Mouse (Mus musculus) midbrain, embryonic 16.5 days (tissue): Measurements from ENCODE around the gene Efna1. TPM values are rescaled to one million over a fixed set of nuclear protein-coding genes. Genes with fewer than 3 reads are reported as not detected.

Experiments
- ATAC-seq: fragments of 200-750 bp; cut with Nextera tagmentation; 2 replicates; pipeline ENCODE4 v1.8.0; 2017; ENCODE audit warnings: moderate TSS enrichment
- H3K27ac ChIP-seq: fragments of 300-500 bp; sonication (generic); 2 replicates; pipeline ENCODE4 v1.5.1; 2014; ENCODE audit warnings: mild to moderate bottlenecking, low read length, mixed read lengths
- H3K27me3 ChIP-seq: fragments of 300-500 bp; sonication (generic); 2 replicates; pipeline ENCODE4 v1.6.1; 2014; ENCODE audit warnings: low read depth, low read length, mixed read lengths; ENCODE audit not compliant: control insufficient read depth, insufficient read depth
- H3K36me3 ChIP-seq: fragments of 300-500 bp; sonication (generic); 2 replicates; pipeline ENCODE4 v1.6.1; 2014; ENCODE audit warnings: mild to moderate bottlenecking, low read length, moderate library complexity, mixed read lengths; ENCODE audit not compliant: control insufficient read depth, insufficient read depth
- H3K4me1 ChIP-seq: fragments of 300-500 bp; sonication (generic); 2 replicates; pipeline ENCODE4 v1.6.1; 2014; ENCODE audit warnings: mild to moderate bottlenecking, low read length, mixed read lengths; ENCODE audit not compliant: control insufficient read depth, insufficient read depth
- H3K4me2 ChIP-seq: fragments of 300-500 bp; sonication (generic); 2 replicates; pipeline ENCODE4 v1.6.1; 2014; ENCODE audit warnings: mild to moderate bottlenecking, low read length, mixed read lengths
- H3K4me3 ChIP-seq: fragments of 300-500 bp; sonication (generic); 2 replicates; pipeline ENCODE4 v1.5.1; 2014; ENCODE audit warnings: low read depth, mild to moderate bottlenecking, low read length, moderate library complexity, mixed read lengths
- H3K9ac ChIP-seq: fragments of 300-500 bp; sonication (generic); 2 replicates; pipeline ENCODE4 v1.6.1; 2014; ENCODE audit warnings: low read depth, low read length, mixed read lengths
- H3K9me3 ChIP-seq: fragments of 300-500 bp; sonication (generic); replicated peaks from 2 replicates; pipeline ENCODE4 v1.6.1; 2014; ENCODE audit warnings: mild to moderate bottlenecking, low read length, mixed read lengths; ENCODE audit not compliant: control insufficient read depth, poor library complexity, severe bottlenecking
- WGBS: fragments of 180-500 bp; shearing (Covaris S2); extraction: QIAGEN DNeasy Blood & Tissue Kit; methylation state at CpG from one replicate; pipeline ENCODE4 v1.1.7; 2014; 5-methylcytosine and 5-hydroxymethylcytosine counted together
- microRNA counts: library from miRNA; unstranded; fragments of <30 nt; microRNA quantifications from one replicate; lab custom pipeline; 2016
- microRNA-seq: library from miRNA; unstranded; fragments of <30 nt; microRNA quantifications from one replicate; pipeline ENCODE4, GENCODE M21; 2017
- polyA plus RNA-seq: library from polyadenylated mRNA; unstranded; fragments of >200 nt; fragmentation: Nextera tagmentation; extraction: Ambion mirVana; gene quantifications from 2 replicates; pipeline ENCODE4 v1.2.1, GENCODE M21; 2015

Gene Efna1
- polyA plus RNA-seq, 1 experiment from 2014 or later: 6.8 TPM

- under 1% methylated on average over 41 of the region's 41 CpGs for WGBS
- H3K36me3 ChIP-seq: no peaks in the 10 kb centered on the region
- peak overlapping the region; percentile 69 for H3K9ac ChIP-seq
- H3K4me1 ChIP-seq: peaks cover 47% of the 10 kb centered on the region
- ATAC-seq: peak; percentile 72
- H3K27me3 ChIP-seq: no peaks in the 10 kb centered on the region
- H3K4me2 ChIP-seq: peak overlapping the region; percentile 78
- peak overlapping the region; percentile 43 for H3K4me3 ChIP-seq
- H3K27ac ChIP-seq: peak overlapping the region; percentile 90
- no peaks in the 10 kb centered on the region for H3K9me3 ChIP-seq
Observed at GRCm38 (mm10) chr3:89227307-89228179, 53.4 kb downstream of the Efna1 start.

GRCm38 (mm10) chr3:89226900-89227299 is 54.0 kb downstream of the Efna1 start, which contains the start of gene Mtx1:
Gene Mtx1 (minus strand): TSS chr3:89227088.
- peaks cover 47% of the 10 kb centered on the region for H3K4me1 ChIP-seq

GRCm38 (mm10) chr3:89226361-89226760 is 54.6 kb downstream of the Efna1 start:
- H3K9me3 ChIP-seq: no peaks in the 10 kb centered on the region
- ATAC-seq: no peak
- peak overlapping the region; percentile 43 for H3K4me3 ChIP-seq
- H3K4me2 ChIP-seq: peak overlapping the region; percentile 78
- H3K9ac ChIP-seq: peak overlapping the region; percentile 69
- H3K4me1 ChIP-seq: peaks cover 47% of the 10 kb centered on the region
- WGBS: 7% methylated on average over 11 of the region's 11 CpGs
- H3K27ac ChIP-seq: peak overlapping the region; percentile 90
- H3K36me3 ChIP-seq: no peaks in the 10 kb centered on the region
- H3K27me3 ChIP-seq: no peaks in the 10 kb centered on the region

More at GRCm38 (mm10) chr3:89226900-89227299, 54.0 kb downstream of the Efna1 start, which contains the start of gene Mtx1:
- Histone ChIP-seq H3K27ac (peak within 1 kb of the TSS; percentile 90), H3K9me3 (no peaks in the 10 kb centered on the region), H3K36me3 (no peaks in the 10 kb centered on the region), H3K9ac (peak within 1 kb of the TSS; percentile 69), H3K27me3 (no peaks in the 10 kb centered on the region), H3K4me3 (peak within 1 kb of the TSS; percentile 43), H3K4me2 (peak within 1 kb of the TSS; percentile 78)
- peak; percentile 28 for ATAC-seq
- WGBS: 2% methylated on average over 21 of the region's 21 CpGs

GRCm38 (mm10) chr3:89225918-89226317 is 55.0 kb downstream of the Efna1 start:
- Histone ChIP-seq H3K36me3 (no peaks in the 10 kb centered on the region), H3K9me3 (no peaks in the 10 kb centered on the region), H3K9ac (peak overlapping the region; percentile 69), H3K4me2 (peak overlapping the region; percentile 78), H3K4me3 (peak overlapping the region; percentile 43), H3K4me1 (peaks cover 47% of the 10 kb centered on the region), H3K27ac (peak overlapping the region; percentile 90), H3K27me3 (no peaks in the 10 kb centered on the region)
- 7% methylated on average over 4 of the region's 4 CpGs for WGBS
- peak; percentile 52 for ATAC-seq

GRCm38 (mm10) chr3:89225321-89225815 is 55.6 kb downstream of the Efna1 start:
- Histone ChIP-seq H3K27me3 (no peaks in the 10 kb centered on the region), H3K4me3 (peak overlapping the region; percentile 43), H3K9ac (peak overlapping the region; percentile 69), H3K4me2 (peak overlapping the region; percentile 78), H3K4me1 (peaks cover 47% of the 10 kb centered on the region), H3K27ac (peak overlapping the region; percentile 90), H3K36me3 (no peaks in the 10 kb centered on the region), H3K9me3 (no peaks in the 10 kb centered on the region)
- no peak for ATAC-seq
- 12% methylated on average over 12 of the region's 12 CpGs for WGBS

GRCm38 (mm10) chr3:89224796-89225195 is 56.1 kb downstream of the Efna1 start:
- Histone ChIP-seq H3K9ac (peak overlapping the region; percentile 69), H3K27me3 (no peaks in the 10 kb centered on the region), H3K4me3 (peak overlapping the region; percentile 43), H3K27ac (peak overlapping the region; percentile 90), H3K4me2 (peak overlapping the region; percentile 78), H3K36me3 (no peaks in the 10 kb centered on the region), H3K4me1 (peaks cover 47% of the 10 kb centered on the region), H3K9me3 (no peaks in the 10 kb centered on the region)
- WGBS: 20% methylated on average over 11 of the region's 11 CpGs
- no peak for ATAC-seq

MicroRNA genes within 50 kb of the gene (microRNA counts, 519-probe panel; counts per million panel counts)
- 2,064 counts per million, percentile 53 among the panel's probes with 10 or more counts for microRNA mmu-miR-92b (lab: Ali Mortazavi, UCI)

Small RNA genes within 50 kb of the gene (microRNA-seq; reads per million reads assigned to microRNA genes)
- gene Mir92b: 4,202 reads per million, percentile 89 among the genes with 10 or more reads in this experiment

Other genes with a start within 250 kb of the Efna1 start
- gene Rusc1, start 187.8 kb downstream of the Efna1 start, polyA plus RNA-seq: 101 and 103 TPM in 2 replicates
- 0.14 TPM in 1 of 2 replicates, not detected in the other for gene Gm43738, start 180.0 kb downstream of the Efna1 start, polyA plus RNA-seq
- gene Fdps, start 179.2 kb downstream of the Efna1 start, polyA plus RNA-seq: 512 and 577 TPM in 2 replicates
- gene Pklr, start 145.0 kb downstream of the Efna1 start, polyA plus RNA-seq: 0.30 TPM in 1 of 2 replicates, not detected in the other
- gene Hcn3, start 120.9 kb downstream of the Efna1 start, polyA plus RNA-seq: 59.1 and 65.9 TPM in 2 replicates
- 15.9 and 19.7 TPM in 2 replicates for gene Clk2, start 116.3 kb downstream of the Efna1 start, polyA plus RNA-seq
- 145 and 152 TPM in 2 replicates for gene Scamp3, start 103.7 kb downstream of the Efna1 start, polyA plus RNA-seq
- 31.8 and 33.6 TPM in 2 replicates for gene Fam189b, start 98.0 kb downstream of the Efna1 start, polyA plus RNA-seq
- 46.4 and 49.0 TPM in 2 replicates for gene Gba, start 78.2 kb downstream of the Efna1 start, polyA plus RNA-seq
- 52.2 and 53.6 TPM in 2 replicates for gene Thbs3, start 66.0 kb downstream of the Efna1 start, polyA plus RNA-seq
- gene Mtx1, start 54.1 kb downstream of the Efna1 start, polyA plus RNA-seq: 145 and 150 TPM in 2 replicates
- gene Muc1, start 52.1 kb downstream of the Efna1 start, polyA plus RNA-seq: 0.57 and 1.5 TPM in 2 replicates
- 195 TPM in 2 replicates for gene Krtcap2, start 35.2 kb downstream of the Efna1 start, polyA plus RNA-seq
- gene Trim46, start 34.8 kb downstream of the Efna1 start, polyA plus RNA-seq: 90.3 and 91.2 TPM in 2 replicates
- gene Dpm3, start 21.8 kb downstream of the Efna1 start, polyA plus RNA-seq: 60.4 and 64.5 TPM in 2 replicates
- gene Slc50a1, start 10.6 kb downstream of the Efna1 start, polyA plus RNA-seq: 40.2 and 41.3 TPM in 2 replicates
- gene Efna3, start 41.8 kb upstream of the Efna1 start, polyA plus RNA-seq: 40.5 and 59.0 TPM in 2 replicates
- 3.7 and 4.2 TPM in 2 replicates for gene Efna4, start 56.9 kb upstream of the Efna1 start, polyA plus RNA-seq
- 60.6 and 78.2 TPM in 2 replicates for gene Adam15, start 68.9 kb upstream of the Efna1 start, polyA plus RNA-seq
- 0.09 and 0.25 TPM in 2 replicates for gene Dcst2, start 80.8 kb upstream of the Efna1 start, polyA plus RNA-seq
- gene Dcst1, start 84.1 kb upstream of the Efna1 start, polyA plus RNA-seq: 0.96 and 0.98 TPM in 2 replicates
- gene Zbtb7b, start 113.6 kb upstream of the Efna1 start, polyA plus RNA-seq: 0.49 and 0.61 TPM in 2 replicates
- 1.4 TPM in 1 of 2 replicates, not detected in the other for gene Lenep, start 121.7 kb upstream of the Efna1 start, polyA plus RNA-seq
- 35.4 and 39.1 TPM in 2 replicates for gene Flad1, start 130.7 kb upstream of the Efna1 start, polyA plus RNA-seq
- 77.1 and 86.2 TPM in 2 replicates for gene Cks1b, start 137.2 kb upstream of the Efna1 start, polyA plus RNA-seq
- gene Shc1, start 137.3 kb upstream of the Efna1 start, polyA plus RNA-seq: 13.2 and 14.9 TPM in 2 replicates
- 47.6 and 48.7 TPM in 2 replicates for gene Pygo2, start 149.1 kb upstream of the Efna1 start, polyA plus RNA-seq
- 14.4 and 18.5 TPM in 2 replicates for gene Pbxip1, start 155.6 kb upstream of the Efna1 start, polyA plus RNA-seq
- 129 and 142 TPM in 2 replicates for gene Pmvk, start 173.4 kb upstream of the Efna1 start, polyA plus RNA-seq
- 9.2 and 10.0 TPM in 2 replicates for gene Kcnn3, start 239.0 kb upstream of the Efna1 start, polyA plus RNA-seq